Mouse (Mus musculus): ENCODE measurements around the gene Lcn2.
A peak's percentile ranks its signal among the peaks of the same experiment; 100 is the strongest.
"Not testable (repeated sequence)": the region's sequence is repeated elsewhere in the genome, so short reads cannot be mapped to it uniquely, and the experiment has no call there.

Gene Lcn2

GRCm38 (mm10) chr2:32363376-32364106, 24.5 kb downstream of the Lcn2 start:
- peak in 1 of 2 experiments; percentile 59 for DNase-seq

GRCm38 (mm10) chr2:32362817-32363340, 25.2 kb downstream of the Lcn2 start:
- peak; percentile 89 to 92 for DNase-seq

GRCm38 (mm10) chr2:32362274-32362673, 25.8 kb downstream of the Lcn2 start:
- not testable (repeated sequence) for DNase-seq

- DNase-seq: peak; percentile 71 to 80
Observed at GRCm38 (mm10) chr2:32361437-32361836, 26.6 kb downstream of the Lcn2 start.

- DNase-seq: peak; percentile 89 to 91
Observed at GRCm38 (mm10) chr2:32360741-32361140, 27.3 kb downstream of the Lcn2 start.

GRCm38 (mm10) chr2:32358381-32358780, 29.7 kb downstream of the Lcn2 start:
- DNase-seq: no peak

- no peak for DNase-seq
Observed at GRCm38 (mm10) chr2:32357710-32358109, 30.3 kb downstream of the Lcn2 start.

- no peak for DNase-seq
Observed at GRCm38 (mm10) chr2:32356216-32356615, 31.8 kb downstream of the Lcn2 start.

- DNase-seq: no peak
Observed at GRCm38 (mm10) chr2:32354336-32354895, 33.6 kb downstream of the Lcn2 start.

GRCm38 (mm10) chr2:32353836-32354235, 34.2 kb downstream of the Lcn2 start:
- DNase-seq: no peak

GRCm38 (mm10) chr2:32353007-32353542, 35.0 kb downstream of the Lcn2 start, which contains the start of gene Dnm1:
Gene Dnm1 (minus strand): TSS chr2:32353338.
- DNase-seq: peak; percentile 74 to 85

- no peak for DNase-seq
Observed at GRCm38 (mm10) chr2:32352151-32353006, 35.7 kb downstream of the Lcn2 start, which contains the start of gene Ciz1. Gene Ciz1 (plus strand): TSS chr2:32352327.

GRCm38 (mm10) chr2:32351471-32351961, 36.5 kb downstream of the Lcn2 start:
- DNase-seq: no peak

GRCm38 (mm10) chr2:32350471-32351051, 37.5 kb downstream of the Lcn2 start:
- DNase-seq: no peak

GRCm38 (mm10) chr2:32349625-32350255, 38.3 kb downstream of the Lcn2 start:
- DNase-seq: no peak

- DNase-seq: no peak
Observed at GRCm38 (mm10) chr2:32348311-32348710, 39.7 kb downstream of the Lcn2 start.

- no peak for DNase-seq
Observed at GRCm38 (mm10) chr2:32347019-32347418, 41.0 kb downstream of the Lcn2 start.

- no peak for DNase-seq
Observed at GRCm38 (mm10) chr2:32344598-32345321, 43.3 kb downstream of the Lcn2 start.

GRCm38 (mm10) chr2:32344056-32344455, 44.0 kb downstream of the Lcn2 start:
- DNase-seq: no peak

GRCm38 (mm10) chr2:32343351-32343671, 44.7 kb downstream of the Lcn2 start:
- no peak for DNase-seq

All from kidney, adult 8-10 months (tissue).